Mouse (Mus musculus) c-Kit-positive CD71-negative TER-119-negative erythroid progenitor cells, embryonic 14.5 days (primary cell): ENCODE measurements around the gene Cript.
"Not testable (repeated sequence)": the region's sequence is repeated elsewhere in the genome, so short reads cannot be mapped to it uniquely, and the experiment has no call there.

ENCODE experiments used
- DNase-seq: peaks from one replicate; pipeline ENCODE4 v3.0.0-alpha.2; 2013; ENCODE audit warnings: low read depth

Gene Cript

DNA sequence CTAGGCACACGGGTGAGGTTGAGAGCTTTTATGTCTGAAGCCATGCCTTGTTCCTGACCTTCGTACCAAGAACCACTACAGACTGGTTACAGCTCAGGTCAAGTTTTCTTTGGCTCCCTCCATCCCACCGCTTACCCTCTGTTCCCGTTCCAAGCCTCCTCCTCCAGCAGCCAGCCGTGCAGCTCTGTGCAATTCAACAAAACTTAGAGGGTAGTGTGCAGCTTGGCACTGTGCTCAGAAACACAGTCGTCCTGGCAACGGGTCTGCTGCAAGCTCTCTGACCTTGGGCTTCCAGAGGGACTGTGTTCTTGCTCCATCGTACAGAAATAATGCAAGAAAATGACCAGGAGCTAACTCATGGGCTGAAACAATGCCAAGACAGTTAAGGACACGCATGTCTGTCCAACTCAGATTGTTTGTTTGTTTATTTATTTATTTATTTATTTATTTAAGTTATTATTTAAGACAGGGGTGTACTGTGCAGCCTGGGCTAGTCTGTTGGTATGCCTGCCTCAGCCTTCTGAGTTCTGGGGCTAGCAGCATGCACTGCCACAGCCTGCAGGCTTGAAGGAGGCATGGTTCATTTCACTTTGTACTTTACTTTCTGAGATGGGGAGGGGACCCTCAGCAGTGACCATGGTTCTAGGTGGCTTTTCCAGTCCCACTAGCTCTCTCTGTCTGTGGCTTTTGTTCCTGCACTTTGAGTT lies 25.3 kb downstream of the Cript start:
- no peak for DNase-seq

DNA sequence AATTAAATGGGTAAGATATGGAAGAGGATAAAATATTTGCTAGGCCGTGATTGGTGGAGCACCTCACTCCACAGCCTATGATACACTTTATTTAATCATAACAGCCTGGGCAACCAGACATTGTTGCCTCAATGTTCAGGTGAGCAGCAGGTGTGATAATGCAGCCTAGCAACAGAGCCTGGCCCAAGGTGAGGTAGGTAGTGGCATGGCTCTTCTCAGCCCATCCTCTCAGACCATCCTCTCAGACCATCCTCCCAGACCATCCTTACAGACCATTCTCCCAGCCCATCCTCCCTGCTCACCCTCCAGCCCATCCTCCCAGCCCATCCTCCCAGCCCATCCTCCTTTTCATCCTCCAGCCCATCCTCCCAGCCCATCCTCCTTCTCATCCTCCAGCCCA lies 26.3 kb downstream of the Cript start:
- no peak for DNase-seq

DNA sequence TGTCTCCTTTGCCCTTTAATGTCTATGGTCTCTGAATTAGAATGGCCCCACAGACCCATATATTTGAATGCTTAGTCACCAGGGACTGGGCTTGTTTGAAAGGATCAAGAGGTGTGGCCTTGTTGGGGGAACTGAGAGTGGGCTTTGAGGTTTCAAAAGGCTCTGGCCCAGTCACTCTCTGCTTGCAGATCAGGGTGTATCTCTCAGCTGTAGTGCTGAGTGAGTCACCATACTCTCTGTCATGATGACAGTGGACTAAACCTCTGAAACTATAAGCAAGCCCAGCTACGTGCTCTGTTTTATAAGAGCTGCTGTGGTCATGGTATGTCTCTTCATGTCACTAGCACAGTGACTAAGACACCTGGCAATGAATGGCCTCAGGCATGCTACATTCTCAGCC lies 27.1 kb downstream of the Cript start:
- DNase-seq = no peak

DNA sequence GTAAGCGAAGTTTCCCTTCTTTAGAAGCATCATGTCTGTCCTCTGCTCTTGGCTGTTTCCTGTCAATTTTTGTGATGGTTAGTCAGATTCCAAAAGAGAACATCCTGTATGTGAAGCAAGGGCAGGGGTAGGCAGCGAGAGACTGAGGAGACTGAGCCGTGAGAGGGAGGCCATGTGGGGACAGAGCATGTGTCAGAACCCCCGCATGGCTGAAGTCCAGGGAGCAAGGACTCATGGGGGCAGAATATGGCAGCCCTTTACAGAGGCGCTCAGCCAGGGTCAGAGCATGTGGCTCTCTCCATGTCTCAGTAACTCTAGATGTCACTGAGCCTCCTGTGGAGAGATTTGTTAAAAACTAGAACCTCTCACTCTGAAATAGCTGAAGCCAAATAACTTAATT lies 28.6 kb downstream of the Cript start:
- no peak for DNase-seq

DNA sequence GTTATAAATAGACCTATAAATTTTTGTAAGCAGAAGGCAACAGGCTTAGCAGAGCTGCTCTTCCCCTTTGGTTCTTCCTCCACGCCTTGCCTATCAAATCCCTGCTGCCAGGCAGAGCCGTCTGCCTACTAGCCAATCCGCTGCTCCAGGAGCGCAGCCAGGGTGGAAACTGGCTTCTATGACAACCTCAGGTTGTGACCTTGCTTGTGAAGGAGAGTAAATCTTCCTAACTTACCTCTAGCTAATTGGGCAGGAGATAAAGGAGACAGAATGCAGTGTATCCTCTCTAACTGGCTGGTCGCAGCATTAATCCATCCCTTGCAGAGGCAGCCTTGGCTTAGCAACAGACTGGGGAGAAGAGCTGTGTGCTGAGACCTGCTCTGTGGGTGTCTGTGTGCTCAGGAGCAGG lies 29.7 kb downstream of the Cript start:
- DNase-seq = no peak

DNA sequence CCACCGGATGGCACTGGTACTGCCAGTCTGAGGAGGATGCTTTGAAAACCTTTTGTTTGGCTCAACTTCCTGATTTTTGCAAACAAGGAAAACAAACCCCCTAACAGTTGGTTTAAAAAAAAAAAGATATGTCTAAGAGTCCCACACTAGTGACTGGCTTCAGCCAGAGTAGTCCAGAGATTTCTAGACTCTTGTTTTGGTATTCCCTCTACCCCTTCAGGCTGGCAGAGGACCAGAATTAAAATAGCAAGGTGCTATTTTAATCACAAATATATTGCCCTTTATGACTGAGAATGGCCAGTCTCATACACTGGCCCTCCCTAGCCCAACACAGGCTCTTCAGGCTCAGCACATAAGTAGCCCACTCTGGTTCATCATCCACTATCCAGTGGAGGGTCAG lies 30.3 kb downstream of the Cript start:
- no peak for DNase-seq

DNA sequence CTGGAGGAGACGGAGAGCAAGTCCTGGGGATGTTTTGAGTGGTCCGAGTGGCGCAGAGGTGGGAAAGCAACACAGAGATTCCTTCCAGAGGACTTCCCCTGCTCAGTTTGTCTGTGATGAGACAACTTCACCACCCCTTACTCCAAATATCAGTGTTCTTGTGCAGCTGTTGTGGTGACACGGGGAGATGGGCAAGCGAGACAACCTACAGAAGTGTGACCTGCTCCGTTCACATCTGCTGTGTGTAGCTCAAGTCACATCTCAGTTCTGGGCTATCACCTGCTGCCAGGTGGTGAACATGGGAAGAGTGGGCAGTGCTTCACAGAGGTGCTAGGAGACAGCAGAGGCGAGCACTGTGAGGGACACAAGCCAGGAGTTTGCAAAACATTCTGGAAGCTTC lies 31.4 kb downstream of the Cript start:
- DNase-seq = no peak

DNA sequence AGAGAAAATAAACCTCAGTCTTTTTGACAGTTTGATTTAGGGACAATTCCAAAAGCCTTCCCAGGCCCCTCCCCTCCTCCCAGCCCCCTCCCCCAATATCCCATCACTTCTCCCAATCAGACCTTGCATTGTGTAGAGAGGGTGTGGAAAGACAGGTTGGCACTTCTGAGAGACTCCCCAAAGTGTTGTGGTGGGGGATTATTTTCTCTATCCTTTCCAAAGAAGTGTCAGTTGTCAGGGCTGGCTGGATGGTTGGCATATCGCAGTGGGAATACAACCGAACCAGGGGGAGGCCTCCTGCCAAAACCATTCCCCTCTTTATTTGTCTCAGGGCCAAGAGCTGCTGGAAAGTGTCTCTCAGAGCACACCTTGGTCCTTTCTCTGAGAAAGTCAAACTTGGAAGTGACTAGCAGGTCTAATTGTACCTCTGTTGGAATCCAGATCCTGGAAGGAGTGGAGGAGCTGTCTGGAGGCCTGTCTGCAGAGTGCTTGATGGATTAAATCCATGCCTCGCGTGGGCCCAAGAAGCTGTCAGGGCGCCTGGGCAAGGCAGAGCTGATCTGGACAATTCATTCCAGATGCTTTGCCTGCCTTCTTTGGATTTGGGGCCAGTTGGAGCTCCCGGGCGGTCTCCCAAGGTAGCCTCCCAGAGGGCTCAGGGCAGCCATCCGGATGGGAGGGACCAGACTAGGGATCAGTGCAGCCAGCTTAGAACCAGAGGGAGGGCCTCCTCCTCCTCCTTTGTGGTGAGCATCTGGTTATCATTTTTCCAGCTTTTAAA lies 32.3 kb downstream of the Cript start:
- DNase-seq = no peak

DNA sequence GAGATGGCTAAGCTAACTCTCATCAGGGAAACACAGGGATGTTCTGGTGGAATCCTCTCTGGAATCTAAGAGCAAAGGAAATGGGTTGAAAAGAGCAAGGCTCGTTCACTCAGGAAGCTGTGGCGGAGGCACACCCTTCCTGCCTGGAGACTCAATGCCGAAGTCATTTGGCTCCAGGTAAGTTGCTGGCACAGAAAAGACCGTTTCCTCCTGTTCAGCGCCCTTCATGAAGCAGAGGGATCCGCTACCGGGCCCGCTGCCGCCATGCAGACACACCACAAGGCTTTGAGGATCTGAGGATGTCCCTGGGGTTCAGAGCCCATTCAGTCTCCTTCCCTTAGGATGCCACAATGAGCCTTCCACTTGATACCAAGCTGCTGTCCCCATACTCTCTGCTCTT lies 37.3 kb downstream of the Cript start:
- DNase-seq = no peak

DNA sequence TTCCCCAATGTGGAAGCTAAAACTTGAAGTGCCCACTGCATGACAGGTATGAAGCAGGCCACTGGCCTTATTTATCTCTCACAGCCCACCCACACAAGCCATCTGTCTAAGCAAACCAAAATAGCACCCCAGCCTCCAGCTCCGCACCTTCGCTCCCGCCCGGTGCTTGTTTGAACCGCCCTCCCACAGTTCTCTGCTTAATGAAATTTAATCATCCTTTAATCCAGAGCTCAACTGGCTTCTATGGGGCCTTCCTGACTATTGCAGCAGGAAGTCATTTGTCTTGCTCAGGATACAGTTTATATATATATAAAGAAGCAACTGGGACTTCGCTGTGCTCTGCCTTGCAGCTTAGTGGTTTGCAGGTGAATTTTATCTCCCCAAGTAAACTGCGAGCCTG lies 38.1 kb downstream of the Cript start:
- no peak for DNase-seq

DNA sequence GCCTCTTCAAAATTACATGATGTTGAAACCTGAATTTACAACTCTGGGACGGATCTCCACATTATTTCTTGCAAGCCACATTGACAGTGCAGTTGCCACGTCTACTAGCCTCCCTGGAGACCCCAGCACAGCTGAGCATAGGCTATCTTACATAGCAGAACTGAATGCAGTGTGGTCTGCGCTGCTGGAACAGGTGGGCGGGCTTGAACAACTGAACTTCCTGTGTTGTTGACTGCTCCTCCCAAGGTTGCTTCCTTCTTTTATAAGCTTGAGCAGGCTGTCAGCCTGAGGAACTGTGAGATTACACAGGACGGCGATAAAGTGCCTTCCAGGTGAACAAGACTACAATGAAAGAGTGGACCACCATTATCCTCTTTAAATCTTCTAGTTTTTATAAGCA lies 38.6 kb downstream of the Cript start:
- DNase-seq = peak; percentile 26

DNA sequence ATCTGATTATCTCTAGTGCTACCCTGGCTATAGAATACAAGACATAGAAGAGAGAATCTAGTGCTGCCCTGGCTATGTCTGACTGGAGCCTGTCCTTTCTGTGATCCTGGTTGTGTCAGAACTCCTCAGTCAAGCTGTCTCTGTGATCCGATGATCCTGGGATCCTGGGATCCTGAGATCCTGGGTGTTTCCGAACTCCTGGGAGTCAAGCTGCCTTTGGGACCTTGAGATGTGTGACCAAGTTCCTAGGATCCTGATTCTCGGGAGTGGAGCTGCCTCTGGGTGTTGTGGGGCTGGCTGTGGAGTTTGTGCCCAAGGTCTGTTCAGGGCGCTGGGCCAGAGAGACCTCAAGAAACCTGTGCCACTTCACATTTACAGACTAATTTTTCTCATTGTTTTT lies 43.6 kb downstream of the Cript start:
- no peak for DNase-seq

DNA sequence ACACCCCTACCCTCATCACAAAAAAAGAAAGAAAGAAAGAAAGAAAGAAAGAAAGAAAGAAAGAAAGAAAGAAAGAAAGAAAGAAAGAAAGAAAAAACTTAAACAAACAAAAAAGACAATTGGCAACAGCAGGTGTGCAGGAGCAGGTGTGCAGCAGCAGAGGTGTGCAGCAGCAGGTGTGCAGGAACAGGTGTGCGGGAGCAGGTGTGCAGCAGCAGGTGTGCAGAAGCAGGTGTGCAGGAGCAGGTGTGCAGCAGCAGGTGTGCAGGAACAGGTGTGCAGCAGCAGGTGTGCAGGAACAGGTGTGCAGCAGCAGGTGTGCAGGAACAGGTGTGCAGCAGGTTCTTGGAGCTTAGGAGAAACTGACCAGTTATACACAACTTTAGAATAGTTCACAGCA lies 46.8 kb downstream of the Cript start:
- DNase-seq = not testable (repeated sequence)

DNA sequence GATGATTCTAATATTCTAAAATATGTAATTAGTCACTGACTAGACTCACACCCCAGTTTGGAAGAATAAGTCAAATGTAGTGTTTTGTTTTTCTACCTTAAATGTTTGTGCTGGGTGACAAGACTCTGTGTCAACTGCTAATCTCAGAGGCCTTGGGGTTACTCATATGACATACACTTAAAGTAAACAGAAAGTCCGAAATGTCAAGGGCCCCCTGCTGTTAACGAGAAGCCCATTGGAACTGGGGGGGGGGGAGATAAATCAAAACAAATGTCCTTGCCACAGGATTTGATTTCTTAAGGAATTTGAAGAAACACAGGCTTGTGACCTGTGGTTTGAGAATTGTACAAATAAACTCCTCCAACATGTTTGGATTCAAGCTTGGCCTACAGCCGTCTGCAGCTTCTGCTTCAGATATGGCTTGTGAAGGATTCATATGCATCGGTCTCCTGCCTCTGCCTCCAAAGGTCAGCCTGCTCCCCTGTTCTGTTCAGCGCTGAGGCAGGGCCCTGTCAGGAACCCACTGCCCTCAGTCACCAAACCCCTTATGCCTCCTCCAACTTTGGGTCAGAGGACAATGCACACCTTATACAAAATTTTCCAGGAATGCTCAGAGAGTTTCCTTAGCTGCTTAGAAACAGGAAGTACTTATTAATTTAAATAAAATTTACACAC lies 47.6 kb downstream of the Cript start:
- DNase-seq = no peak

DNA sequence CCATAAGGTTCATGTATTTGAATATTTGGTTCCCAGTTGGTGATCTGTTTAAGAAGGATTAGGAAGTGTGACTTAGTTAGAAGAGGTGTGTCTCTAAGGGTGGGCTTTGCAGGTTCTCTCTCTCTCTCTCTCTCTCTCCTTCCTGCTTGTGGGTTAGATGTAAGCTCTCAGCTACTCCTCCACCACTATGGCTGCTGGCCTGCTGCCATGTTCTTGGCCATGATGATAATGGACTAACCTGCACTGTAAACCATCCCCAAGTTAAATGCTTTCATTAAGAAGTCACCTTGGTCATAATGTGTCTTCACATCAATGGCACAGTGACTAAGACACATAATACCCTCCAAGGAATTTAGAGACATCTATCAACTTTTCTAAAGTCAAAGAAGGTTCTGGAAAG lies 48.1 kb downstream of the Cript start:
- no peak for DNase-seq

DNA sequence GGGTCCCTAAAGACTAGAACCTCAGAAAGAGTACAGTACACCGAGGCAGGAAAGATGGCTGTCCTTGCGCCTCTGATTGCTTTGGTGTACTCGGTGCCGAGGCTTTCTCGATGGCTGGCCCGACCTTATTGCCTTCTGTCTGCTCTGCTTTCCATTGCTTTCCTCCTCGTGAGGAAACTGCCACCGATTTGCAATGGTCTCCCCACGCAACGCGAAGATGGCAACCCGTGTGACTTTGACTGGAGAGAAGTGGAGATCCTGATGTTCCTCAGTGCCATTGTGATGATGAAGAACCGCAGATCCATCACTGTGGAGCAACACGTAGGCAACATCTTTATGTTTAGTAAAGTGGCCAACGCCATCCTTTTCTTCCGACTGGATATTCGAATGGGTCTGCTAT lies 52.9 kb downstream of the Cript start:
- not testable (repeated sequence) for DNase-seq

DNA sequence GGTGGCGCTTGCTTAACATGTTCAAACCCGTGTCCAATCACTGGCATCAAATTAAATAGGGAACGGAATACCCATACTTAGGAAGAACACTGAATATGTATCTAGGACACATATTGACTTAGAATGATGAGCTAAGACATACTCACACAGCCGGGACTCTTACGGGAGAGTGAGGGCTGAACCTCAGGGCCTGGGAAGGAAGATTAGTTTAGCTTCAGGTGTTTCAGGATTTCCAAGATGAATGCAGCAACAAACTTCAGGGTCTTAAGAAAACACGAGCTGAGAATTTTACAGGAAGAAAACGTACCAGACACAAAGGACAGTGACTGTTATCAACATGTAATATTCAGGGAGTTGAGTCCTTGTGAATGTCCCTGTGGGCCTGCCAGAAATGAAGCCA lies 55.4 kb downstream of the Cript start:
- DNase-seq = no peak

DNA sequence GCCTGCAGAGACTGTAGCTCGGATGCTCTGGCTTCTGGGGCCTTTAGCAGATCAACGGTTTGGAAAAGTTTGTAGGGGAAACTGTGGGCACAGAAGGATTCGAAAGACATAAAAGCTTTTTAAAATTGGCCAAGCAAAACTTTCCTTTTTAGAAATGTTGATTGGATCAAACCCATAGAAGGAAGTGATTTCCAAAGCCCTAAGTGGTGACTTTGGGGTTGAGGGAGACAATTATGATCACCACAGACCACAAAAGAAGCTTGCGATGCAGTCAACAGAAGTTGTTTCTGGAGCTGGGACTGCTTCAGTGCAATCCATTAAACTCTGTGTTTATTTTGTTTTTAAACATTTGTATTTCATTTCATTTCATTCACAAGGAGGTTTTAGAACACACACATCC lies 57.2 kb downstream of the Cript start:
- DNase-seq = no peak

DNA sequence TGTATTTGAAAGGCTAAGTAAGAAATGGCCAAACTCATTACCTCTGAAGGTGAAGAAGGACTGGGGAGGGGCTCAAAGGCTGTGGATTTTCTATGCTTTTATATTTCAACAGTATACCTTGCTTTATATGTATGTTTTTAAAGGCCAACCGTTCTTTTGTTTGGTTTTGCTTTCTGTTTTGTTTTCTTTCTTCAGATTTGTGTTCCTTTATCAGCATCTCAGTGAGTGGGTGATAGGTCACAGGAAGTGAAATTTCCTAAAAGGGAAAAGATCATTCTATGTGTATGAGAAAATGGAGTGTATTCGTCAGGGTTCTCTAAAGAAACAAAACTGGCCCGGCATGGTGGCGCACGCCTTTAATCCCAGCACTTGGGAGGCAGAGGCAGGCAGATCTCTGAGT lies 58.3 kb downstream of the Cript start:
- no peak for DNase-seq
